Mouse (Mus musculus): ENCODE data around the gene Myh3. TPM values are rescaled to one million over a fixed set of nuclear protein-coding genes. Genes with fewer than 3 reads are reported as not detected.

Gene Myh3
- polyA plus RNA-seq, 1 experiment from 2014 or later: 0.87 TPM

DNA sequence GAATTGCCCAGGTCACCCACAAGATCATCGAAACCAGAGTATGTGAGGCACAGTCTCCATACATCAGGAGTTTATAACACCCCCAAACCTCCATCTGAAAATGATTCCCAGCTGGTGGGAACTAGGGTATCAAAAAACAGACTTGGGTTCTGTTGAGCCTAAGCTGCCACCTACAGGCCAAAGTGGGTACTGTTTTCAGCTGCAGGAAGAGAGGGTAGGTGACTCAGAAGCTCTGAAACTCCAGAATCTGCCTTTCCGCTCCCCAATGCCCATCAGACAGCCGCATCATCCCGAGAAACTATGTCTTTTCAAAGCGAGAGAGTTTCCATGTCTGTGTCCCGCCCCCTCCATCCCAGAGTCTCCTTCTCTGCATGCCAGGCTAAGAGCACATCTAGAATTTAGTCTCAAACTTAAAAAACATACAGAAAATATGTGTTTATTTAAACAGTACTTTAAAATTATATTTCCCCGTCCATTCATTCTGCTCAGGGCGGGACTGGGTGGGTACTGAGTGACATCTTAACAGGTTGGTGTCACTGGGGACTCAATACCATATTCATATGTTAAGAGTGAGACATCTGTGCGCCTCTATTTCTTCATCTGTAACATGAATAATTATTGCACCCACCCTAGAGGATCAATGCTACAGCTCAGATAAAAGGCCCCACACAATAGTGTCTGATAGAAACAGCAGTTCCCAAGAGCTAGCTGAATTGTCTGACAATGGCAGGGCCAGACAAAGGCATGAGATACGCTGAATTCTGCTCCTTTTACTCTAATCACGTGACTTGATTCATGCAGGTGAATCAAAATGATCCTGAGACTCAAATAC, 34.1 kb downstream of the Myh3 start:
- ATAC-seq (ENCODE audit: low FRiP score): no peak
- Histone ChIP-seq H3K27ac (no peak overlapping the region), H3K4me1 (no peaks in the 10 kb centered on the region), H3K4me2 (no peak overlapping the region), H3K9ac (no peak overlapping the region), H3K36me3 (replicated peaks) (no peaks in the 10 kb centered on the region), H3K9me3 (no peaks in the 10 kb centered on the region), H3K4me3 (replicated peaks) (no peak overlapping the region), H3K27me3 (0 out of 2 replicates have a peak, but pooled peaks cover 18% of the 10 kb centered on the region)
- WGBS: 33% methylated on average over 11 of the region's 11 CpGs

DNA sequence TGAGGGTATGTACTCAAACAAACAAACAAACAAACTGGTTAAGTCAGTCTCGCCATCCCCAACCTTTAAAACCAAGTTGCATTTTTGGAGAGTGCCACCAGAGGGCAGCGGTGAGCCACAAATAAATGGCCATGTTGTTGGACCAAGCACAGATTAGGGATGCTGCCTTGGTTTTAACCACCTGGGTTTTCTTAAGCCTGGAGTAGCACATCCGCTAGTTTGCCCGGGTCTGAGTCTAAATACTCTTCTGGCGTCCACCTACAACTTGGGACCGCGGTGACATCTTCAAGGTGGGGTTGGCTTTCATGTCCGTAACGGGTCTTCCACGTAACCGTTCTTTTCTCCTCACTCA, 34.7 kb downstream of the Myh3 start:
- 44% methylated on average over 11 of the region's 11 CpGs for WGBS
- Histone ChIP-seq H3K27ac (no peak overlapping the region), H3K27me3 (0 out of 2 replicates have a peak, but pooled peaks cover 18% of the 10 kb centered on the region), H3K9ac (no peak overlapping the region), H3K4me1 (no peaks in the 10 kb centered on the region), H3K4me2 (no peak overlapping the region), H3K36me3 (replicated peaks) (no peaks in the 10 kb centered on the region), H3K4me3 (replicated peaks) (no peak overlapping the region), H3K9me3 (no peaks in the 10 kb centered on the region)
- no peak for ATAC-seq (ENCODE audit: low FRiP score)

- Histone ChIP-seq H3K27me3 (0 out of 2 replicates have a peak, but pooled peaks cover 18% of the 10 kb centered on the region), H3K9ac (no peak overlapping the region), H3K4me1 (no peaks in the 10 kb centered on the region), H3K27ac (no peak overlapping the region), H3K36me3 (replicated peaks) (no peaks in the 10 kb centered on the region), H3K9me3 (no peaks in the 10 kb centered on the region), H3K4me3 (replicated peaks) (no peak overlapping the region), H3K4me2 (no peak overlapping the region)
- WGBS: 89% methylated on average over 6 of the region's 6 CpGs
- ATAC-seq (ENCODE audit: low FRiP score): no peak
These were observed 35.3 kb downstream of the Myh3 start for GRCm38 (mm10) chr11:67113381-67113780.

- H3K9ac ChIP-seq: no peak overlapping the region
- H3K4me1 ChIP-seq: no peaks in the 10 kb centered on the region
- 0 out of 2 replicates have a peak, but pooled peaks cover 16% of the 10 kb centered on the region for H3K27me3 ChIP-seq
- 89% methylated on average over 5 of the region's 5 CpGs for WGBS
- H3K9me3 ChIP-seq: no peaks in the 10 kb centered on the region
- no peak overlapping the region for H3K4me3 ChIP-seq (replicated peaks)
- no peaks in the 10 kb centered on the region for H3K36me3 ChIP-seq (replicated peaks)
- H3K4me2 ChIP-seq: no peak overlapping the region
- H3K27ac ChIP-seq: no peak overlapping the region
- ATAC-seq (ENCODE audit: low FRiP score): no peak
These were observed 36.2 kb downstream of the Myh3 start for GRCm38 (mm10) chr11:67114261-67114660.

- Histone ChIP-seq H3K9me3 (no peaks in the 10 kb centered on the region), H3K27ac (no peak overlapping the region), H3K4me1 (no peaks in the 10 kb centered on the region), H3K27me3 (0 out of 2 replicates have a peak, but pooled peaks cover 11% of the 10 kb centered on the region), H3K4me2 (no peak overlapping the region), H3K9ac (no peak overlapping the region), H3K36me3 (replicated peaks) (no peaks in the 10 kb centered on the region), H3K4me3 (replicated peaks) (no peak overlapping the region)
- no peak for ATAC-seq (ENCODE audit: low FRiP score)
- 93% methylated on average over 12 of the region's 12 CpGs for WGBS
These were observed 36.8 kb downstream of the Myh3 start for GRCm38 (mm10) chr11:67114901-67115300.

DNA sequence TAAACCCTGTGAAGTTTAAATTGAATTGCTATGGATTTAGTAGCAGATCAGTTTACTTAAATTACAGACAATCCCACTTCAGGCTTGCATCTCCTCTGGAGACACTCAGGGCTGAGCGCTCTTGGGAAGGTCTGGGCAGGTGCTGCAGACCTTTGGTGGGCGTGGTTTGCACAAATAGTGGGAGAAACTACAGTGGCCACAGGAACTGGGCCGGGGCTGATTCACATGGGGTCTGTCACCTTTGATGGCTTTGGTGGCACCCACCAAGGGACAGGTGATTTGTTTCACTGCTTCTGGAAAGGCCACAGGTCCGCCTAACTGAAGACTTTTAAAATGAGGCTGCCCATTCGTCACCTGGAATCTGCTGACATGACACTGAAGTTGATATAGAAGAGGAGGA, 38.6 kb downstream of the Myh3 start:
- 77% methylated on average over 5 of the region's 5 CpGs for WGBS

DNA sequence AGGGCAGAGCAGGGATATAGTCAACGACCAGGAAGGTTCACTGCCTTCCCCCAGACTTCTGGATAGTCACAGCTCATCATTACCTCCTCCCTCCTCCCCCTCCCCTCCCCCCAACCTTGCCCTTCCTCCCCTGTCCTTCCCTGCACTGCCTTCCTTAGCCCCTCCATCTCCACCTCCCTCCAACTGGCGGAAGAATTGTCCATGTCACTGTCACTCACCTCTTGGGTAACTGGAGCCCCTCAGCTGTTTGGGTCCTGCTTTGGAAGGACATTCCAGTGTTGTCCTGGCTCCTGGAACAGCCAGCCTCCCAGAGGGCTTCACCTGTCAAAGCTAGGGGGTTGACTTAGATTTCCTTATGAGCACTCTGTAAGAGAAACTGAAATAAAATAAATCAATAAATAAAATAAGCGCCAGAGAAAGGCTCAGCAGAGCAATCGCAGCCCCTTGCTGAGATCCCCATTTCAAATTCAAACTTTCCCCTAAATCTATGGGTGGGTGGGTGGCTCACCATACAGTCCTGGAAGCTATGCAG, 41.5 kb downstream of the Myh3 start:
- H3K27me3 ChIP-seq: no peaks in the 10 kb centered on the region
- H3K27ac ChIP-seq: no peak overlapping the region
- no peaks in the 10 kb centered on the region for H3K9me3 ChIP-seq
- H3K4me3 ChIP-seq (replicated peaks): no peak overlapping the region
- no peaks in the 10 kb centered on the region for H3K36me3 ChIP-seq (replicated peaks)
- no peaks in the 10 kb centered on the region for H3K4me1 ChIP-seq
- no peak overlapping the region for H3K9ac ChIP-seq
- 60% methylated on average over 4 of the region's 4 CpGs for WGBS
- no peak overlapping the region for H3K4me2 ChIP-seq
- no peak for ATAC-seq (ENCODE audit: low FRiP score)

More for the DNA sequence above, 38.6 kb downstream of the Myh3 start:
- Histone ChIP-seq H3K27me3 (no peaks in the 10 kb centered on the region), H3K4me1 (no peaks in the 10 kb centered on the region), H3K27ac (no peak overlapping the region), H3K9ac (no peak overlapping the region), H3K4me2 (no peak overlapping the region), H3K36me3 (replicated peaks) (no peaks in the 10 kb centered on the region), H3K9me3 (no peaks in the 10 kb centered on the region), H3K4me3 (replicated peaks) (no peak overlapping the region)
- ATAC-seq (ENCODE audit: low FRiP score): no peak

DNA sequence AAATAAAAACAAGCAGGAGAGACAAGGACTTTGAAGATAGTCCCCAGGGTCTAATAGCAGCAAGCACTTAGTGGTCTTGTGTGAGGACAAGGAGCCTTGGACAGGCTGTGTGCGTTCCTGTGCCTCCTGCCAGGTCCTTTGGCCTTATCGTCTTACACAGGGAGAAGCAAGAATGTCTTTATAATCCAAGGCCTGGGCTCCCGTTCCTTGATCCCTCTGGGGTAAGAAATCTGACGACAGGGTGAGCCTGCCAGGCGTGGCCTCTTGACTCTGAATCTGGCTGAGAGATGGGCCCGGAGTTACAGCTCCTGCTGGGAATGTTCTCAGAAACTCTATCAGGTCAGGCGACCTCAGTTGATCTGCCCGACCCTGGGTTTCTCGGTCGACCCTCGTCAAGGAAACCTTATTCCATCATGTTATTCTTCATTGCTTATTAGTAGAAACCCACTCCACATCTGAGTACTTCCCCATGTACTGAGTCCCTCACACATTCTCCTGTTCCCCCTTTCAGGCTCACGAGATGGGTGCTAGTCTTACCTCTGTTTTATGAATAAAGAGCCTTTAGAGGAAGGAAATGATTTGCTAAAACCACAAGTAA, 42.7 kb downstream of the Myh3 start:
- no peaks in the 10 kb centered on the region for H3K9me3 ChIP-seq
- no peak overlapping the region for H3K4me2 ChIP-seq
- H3K9ac ChIP-seq: no peak overlapping the region
- no peak overlapping the region for H3K4me3 ChIP-seq (replicated peaks)
- WGBS: 67% methylated on average over 12 of the region's 12 CpGs
- H3K4me1 ChIP-seq: no peaks in the 10 kb centered on the region
- no peak overlapping the region for H3K27ac ChIP-seq
- H3K36me3 ChIP-seq (replicated peaks): no peaks in the 10 kb centered on the region
- H3K27me3 ChIP-seq: no peaks in the 10 kb centered on the region
- no peak for ATAC-seq (ENCODE audit: low FRiP score)

- Histone ChIP-seq H3K27ac (no peak overlapping the region), H3K4me1 (no peaks in the 10 kb centered on the region), H3K4me3 (replicated peaks) (no peak overlapping the region), H3K27me3 (no peaks in the 10 kb centered on the region), H3K36me3 (replicated peaks) (no peaks in the 10 kb centered on the region), H3K9ac (no peak overlapping the region), H3K9me3 (no peaks in the 10 kb centered on the region), H3K4me2 (no peak overlapping the region)
- no peak for ATAC-seq (ENCODE audit: low FRiP score)
- 89% methylated on average over 7 of the region's 7 CpGs for whole genome bisulfite sequencing
These were observed 46.8 kb downstream of the Myh3 start for GRCm38 (mm10) chr11:67124943-67125342.

GRCm38 (mm10) chr11:67125361-67125760, 47.3 kb downstream of the Myh3 start:
- H3K9me3 ChIP-seq: no peaks in the 10 kb centered on the region
- no peak overlapping the region for H3K4me2 ChIP-seq
- no peaks in the 10 kb centered on the region for H3K27me3 ChIP-seq
- no peak for ATAC-seq (ENCODE audit: low FRiP score)
- no peak overlapping the region for H3K27ac ChIP-seq
- no peaks in the 10 kb centered on the region for H3K36me3 ChIP-seq (replicated peaks)
- no peak overlapping the region for H3K4me3 ChIP-seq (replicated peaks)
- H3K4me1 ChIP-seq: no peaks in the 10 kb centered on the region
- 83% methylated on average over 17 of the region's 17 CpGs for whole genome bisulfite sequencing
- H3K9ac ChIP-seq: no peak overlapping the region

GRCm38 (mm10) chr11:67133526-67133925, 55.4 kb downstream of the Myh3 start:
- WGBS: 75% methylated on average over 2 of the region's 2 CpGs
- Histone ChIP-seq H3K4me2 (no peak overlapping the region), H3K36me3 (replicated peaks) (no peaks in the 10 kb centered on the region), H3K9ac (no peak overlapping the region), H3K4me1 (no peaks in the 10 kb centered on the region), H3K27me3 (no peaks in the 10 kb centered on the region), H3K4me3 (replicated peaks) (no peak overlapping the region), H3K9me3 (no peaks in the 10 kb centered on the region), H3K27ac (no peak overlapping the region)
- ATAC-seq (ENCODE audit: low FRiP score): no peak

DNA sequence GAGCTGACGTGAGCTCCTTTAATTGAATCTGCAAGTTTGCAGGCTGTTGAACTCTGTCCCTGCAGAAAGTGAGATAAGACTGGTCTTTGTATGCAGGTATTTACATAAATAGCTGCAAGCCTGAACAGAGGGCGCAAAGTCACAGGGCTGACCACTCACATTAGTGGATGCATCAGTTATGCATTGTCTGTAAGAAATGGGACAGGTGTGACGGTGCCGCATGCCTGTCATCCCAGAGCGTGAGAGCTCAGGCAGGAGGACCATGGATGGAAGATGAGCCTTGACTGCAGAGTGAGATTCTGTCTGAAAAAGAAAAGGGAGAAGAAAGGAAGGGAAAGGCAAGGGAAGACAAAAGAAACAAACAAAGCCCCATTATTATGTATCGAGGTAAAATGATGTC, 56.6 kb downstream of the Myh3 start:
- H3K4me3 ChIP-seq (replicated peaks): no peak overlapping the region
- no peaks in the 10 kb centered on the region for H3K36me3 ChIP-seq (replicated peaks)
- no peak overlapping the region for H3K9ac ChIP-seq
- H3K9me3 ChIP-seq: no peaks in the 10 kb centered on the region
- no peaks in the 10 kb centered on the region for H3K27me3 ChIP-seq
- no peak overlapping the region for H3K27ac ChIP-seq
- no peak overlapping the region for H3K4me2 ChIP-seq
- no peaks in the 10 kb centered on the region for H3K4me1 ChIP-seq
- 84% methylated on average over 6 of the region's 6 CpGs for WGBS
- no peak for ATAC-seq (ENCODE audit: low FRiP score)

- no peaks in the 10 kb centered on the region for H3K9me3 ChIP-seq
- no peaks in the 10 kb centered on the region for H3K27me3 ChIP-seq
- H3K27ac ChIP-seq: no peak overlapping the region
- H3K36me3 ChIP-seq (replicated peaks): no peaks in the 10 kb centered on the region
- H3K9ac ChIP-seq: no peak overlapping the region
- H3K4me1 ChIP-seq: no peaks in the 10 kb centered on the region
- no peak overlapping the region for H3K4me3 ChIP-seq (replicated peaks)
- ATAC-seq (ENCODE audit: low FRiP score): no peak
- WGBS: 85% methylated on average over 2 of the region's 2 CpGs
- no peak overlapping the region for H3K4me2 ChIP-seq
These were observed 57.4 kb downstream of the Myh3 start for GRCm38 (mm10) chr11:67135532-67135931.
